Mouse (Mus musculus): Measurements from ENCODE around the gene Gnpat. TPM values are rescaled to one million over a fixed set of nuclear protein-coding genes. Genes with fewer than 3 reads are reported as not detected.

Gene Gnpat
- total RNA-seq, 2 experiments from 2014 or later = 112 to 115 TPM

DNA sequence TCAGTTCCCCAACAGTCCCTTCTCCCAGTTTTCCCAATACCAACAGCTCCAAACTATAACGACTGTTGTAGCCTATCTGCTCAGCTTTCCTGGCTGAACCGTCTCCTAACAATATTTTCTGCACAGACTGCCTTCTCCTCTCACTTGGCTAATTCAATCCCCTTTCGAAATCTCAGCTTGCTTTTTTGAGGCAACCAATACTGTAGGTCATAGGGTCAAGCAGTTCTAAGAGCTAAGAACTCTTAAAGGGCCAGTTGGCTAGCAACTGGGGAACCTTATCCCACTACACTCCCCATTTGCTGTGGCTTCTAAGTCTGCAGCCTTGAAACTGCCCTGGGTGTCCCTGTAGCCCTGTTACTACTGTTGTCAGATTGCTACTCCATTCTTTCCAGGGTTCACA lies 17.7 kb upstream of the Gnpat start:
- DNase-seq = no peak

DNA sequence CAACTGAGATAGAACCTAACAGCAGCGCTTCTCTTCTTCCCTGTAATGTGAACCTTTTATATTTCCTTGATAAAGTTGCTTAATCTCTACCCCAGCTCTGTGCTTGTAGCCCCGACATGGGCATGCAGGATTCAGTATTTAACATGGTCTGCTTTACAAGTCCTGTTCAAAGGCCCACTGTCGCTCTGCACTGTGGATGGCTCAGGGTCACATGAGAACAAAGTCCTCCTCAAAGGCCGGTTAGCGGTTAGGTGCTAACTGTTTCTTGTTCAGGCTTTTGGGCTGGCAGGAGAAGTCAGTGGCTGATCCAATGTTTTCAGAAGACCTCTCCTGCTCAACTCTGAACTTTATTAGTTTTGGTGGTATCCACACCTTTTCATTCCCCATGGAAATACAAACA lies 17.3 kb upstream of the Gnpat start:
- DNase-seq = no peak

DNA sequence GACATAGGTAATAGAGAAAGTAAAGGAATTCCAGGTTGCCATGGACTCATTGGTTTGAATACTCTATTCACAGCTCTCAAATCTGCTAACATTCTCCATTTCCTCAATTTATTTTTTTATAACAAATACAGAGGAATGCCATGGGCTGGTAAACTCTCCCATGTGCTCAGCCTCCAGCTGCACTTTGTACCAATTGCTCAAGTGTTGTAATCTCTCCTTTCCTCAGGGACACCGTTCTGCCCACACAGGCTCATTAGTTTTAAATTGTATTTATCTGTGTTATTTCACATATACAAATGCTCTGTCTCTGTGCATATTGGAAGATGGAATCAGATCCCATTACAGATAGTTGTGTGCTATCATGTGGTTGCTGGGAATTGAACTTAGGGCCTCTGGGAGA lies 9.3 kb upstream of the Gnpat start:
- DNase-seq = no peak

DNA sequence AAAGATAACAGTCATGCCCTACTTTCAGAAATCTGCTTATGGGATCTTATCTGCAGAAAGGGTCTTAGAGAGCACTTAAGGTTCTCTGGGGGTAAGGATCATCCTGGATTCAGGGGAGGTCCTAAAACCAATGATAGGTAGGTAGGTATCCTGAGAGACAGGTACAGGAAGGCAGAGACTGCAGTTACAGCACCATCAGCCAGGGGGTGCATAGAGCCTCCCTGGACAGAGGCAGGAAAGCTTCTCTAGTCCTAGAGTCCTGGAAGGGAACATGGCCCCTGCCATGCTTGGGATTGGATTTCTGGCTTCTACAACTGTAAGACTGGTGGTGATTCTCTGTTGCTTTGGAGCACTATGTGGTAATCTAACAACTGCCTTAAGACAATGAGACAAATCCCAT lies 3.4 kb upstream of the Gnpat start:
- peak; percentile 33 for DNase-seq

DNA sequence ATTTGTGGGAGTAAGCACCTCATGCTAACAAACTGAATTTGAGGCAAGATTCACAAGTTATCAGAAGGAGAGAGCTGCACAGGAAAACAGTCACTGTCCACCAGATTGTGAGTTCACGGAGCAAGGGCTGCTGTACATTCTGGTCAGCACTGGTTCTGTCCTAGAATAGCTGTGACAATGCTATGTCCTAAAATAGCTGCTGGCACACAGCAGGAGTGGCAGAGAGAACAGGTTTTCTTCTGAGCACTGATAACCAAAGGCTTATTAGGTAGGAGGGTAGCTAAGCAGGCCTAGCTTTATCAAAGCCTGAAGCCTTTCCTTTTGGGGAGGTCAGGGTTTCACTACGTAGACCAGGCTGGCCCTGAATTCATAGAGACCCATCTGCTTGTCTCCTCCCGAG lies 2.6 kb upstream of the Gnpat start:
- DNase-seq = peak; percentile 44

DNA sequence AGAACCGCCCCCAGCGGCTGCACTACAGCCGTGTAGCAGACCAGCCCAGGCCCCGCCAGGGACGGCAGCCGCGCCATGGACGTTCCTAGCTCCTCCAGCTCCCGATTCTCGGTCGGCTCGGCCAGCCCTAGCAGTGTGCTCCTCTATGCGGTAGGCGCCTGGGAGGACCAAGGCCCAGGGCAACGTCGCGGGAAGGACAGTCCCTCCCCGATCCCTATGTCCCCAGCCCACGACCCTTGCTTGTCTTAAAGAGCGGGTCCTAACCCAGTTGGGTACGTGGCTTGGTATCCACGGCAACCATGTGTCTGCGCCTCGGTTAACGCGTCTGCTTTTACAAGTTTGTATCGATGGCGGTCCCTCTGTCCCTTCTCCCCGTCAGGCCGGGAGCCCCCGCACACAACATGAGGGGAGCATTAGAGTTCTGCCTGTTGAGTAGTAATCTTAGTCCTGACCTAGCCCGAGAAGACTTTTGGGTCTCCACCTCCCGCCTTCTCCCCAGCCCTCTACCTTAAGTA lies 387 bp downstream of the Gnpat start:
- DNase-seq = no peak

DNA sequence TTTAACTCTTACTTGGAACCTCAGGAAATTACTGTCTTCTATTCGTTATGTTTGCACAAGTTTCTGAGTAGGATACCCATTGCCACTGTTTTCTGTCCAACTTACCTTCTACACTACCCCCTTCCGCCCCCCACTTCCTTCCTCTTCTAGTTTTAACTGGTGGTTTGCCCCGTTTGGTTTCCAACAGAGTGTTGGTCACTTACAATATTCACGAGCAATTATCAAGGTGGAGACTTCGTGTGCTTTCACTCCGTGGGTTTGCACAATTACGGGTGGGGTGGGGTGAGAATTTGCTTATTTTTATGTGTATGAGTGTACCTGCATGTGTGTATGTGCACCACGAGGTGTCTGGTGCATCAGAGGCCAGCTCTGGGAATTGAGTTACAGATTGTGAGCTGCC lies 896 bp downstream of the Gnpat start:
- DNase-seq = no peak

DNA sequence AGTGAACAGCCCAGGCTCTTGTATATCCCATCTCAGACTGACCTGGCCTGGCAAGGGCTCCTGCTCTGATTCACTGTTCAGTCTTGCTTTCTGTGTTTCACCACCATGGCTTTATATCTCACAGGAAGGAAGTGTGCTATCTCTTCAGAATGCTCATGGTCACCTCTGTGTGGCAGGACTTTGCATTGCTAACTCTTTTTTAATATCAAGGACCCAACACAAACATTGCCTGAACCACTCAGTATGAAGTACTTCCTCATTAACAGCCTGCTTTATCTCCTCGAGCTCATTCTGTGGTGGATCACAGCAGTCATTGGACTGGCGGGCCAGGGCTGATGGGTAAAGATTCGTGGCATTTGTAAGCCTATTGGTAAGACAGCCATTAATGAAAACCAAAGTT lies 3.8 kb downstream of the Gnpat start:
- DNase-seq = no peak

DNA sequence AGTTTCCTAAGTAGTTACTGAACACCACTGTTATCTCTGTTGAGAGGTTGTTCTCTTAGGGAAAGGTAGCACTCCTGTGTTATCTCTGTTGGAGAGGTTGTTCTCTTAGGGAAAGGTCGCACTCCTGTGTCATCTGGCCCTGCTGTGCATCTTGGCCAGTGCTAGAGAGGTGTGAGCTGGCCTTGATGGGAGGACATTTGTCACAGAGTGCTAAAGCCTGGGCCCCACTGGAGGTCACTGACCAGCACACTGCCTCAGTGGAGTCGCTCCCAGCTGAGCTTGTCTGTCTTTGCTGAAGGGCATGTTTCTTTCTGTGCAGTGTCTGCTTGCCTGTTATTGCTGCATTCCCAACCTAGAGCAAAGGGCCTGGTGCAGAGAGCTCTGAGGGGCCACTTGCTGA lies 4.3 kb downstream of the Gnpat start:
- no peak for DNase-seq

DNA sequence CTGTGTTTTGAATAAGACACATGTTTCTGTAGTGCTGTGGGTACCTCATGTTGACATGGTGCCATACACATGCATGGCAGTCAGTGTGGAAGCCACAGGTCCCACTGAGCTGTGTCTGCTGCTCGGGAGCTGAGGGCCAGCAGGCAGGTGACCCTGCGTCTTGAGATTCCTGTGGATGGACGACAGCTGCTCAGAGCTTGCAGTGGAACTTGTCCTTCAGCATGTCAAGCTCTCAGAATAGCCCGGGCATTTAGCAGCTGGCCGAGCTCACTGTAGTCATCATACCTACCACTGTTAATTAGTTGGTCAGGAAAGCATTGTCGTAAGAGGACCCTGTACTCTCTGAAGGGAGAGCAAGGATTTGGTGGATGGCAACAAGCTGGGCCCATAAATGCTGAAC lies 6.9 kb downstream of the Gnpat start:
- DNase-seq = no peak

DNA sequence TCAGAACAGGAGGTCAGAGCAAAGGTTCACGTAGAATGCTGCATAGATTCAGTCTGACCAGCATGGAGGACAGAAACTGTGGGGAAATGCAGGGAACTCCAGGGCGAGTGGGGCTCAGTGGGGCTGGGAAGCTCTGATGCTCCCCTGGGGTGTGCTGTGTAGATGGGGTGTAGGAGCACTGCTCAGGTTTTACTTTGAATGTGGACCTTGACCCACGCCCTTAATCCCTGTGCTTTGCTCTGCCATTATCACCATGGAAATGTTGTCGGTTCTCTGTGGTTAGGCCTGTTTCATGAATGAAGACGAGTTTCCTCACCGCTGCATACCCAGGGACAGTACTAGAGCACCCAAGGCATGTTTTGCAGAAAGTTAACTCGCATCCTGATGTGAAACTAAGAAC lies 8.6 kb downstream of the Gnpat start:
- DNase-seq = no peak

DNA sequence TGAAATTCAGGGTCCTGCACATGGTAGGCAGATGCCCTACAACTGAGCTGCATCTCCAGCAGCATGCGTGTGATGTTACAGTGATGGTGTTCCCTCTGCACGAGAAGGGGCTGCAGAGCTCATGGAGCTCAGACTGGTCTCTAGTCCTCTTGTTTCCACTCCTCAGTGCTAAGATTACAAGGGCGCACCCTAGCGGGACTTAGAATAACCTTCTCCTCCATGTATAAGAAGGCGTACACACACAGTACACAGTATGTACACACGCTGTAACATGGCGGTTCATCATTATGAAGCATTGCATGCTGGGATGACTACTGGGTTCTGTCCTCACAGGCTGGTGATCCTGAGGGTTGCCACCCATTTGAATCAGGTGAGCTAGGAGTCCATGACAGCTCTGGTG lies 9.2 kb downstream of the Gnpat start:
- DNase-seq = no peak

DNA sequence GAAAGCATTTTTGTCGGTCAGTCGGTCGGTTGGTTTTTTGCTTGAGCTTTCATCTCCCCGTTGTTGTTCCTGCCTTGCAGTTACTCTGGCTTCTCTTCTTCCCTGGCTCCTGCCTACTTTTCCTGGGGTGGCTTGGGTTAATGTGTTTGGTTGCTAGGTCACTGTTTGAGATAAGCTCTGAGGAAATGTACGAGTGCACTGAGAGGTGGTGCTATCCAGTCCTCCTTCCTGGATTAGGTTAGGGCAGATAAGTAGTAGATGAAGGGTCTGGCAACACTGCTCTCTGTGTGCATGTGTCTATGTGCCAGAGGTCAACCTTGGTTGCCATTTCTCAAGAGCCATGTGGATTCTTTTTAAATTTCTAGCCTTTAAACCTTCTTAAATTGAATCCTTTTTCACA lies 9.9 kb downstream of the Gnpat start:
- DNase-seq = no peak

DNA sequence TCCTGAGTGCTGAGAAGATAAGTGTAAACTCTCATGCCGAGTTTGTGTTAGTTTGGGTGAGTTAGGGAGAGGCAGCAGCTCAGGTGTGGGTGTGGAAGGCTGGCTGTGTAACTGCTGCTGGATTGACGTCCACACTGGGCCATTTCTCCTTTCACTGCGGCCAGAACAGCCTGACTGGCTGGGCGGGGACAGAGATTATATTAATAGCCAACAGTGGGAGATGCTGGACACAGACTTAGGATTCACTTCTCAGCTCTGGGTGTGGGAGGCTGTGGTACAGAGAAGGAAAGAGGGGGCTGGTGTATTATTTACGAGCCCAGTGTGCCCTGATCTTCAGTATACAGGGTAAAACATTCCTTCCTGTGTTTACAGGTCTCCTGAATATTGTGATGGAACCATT lies 15.3 kb downstream of the Gnpat start:
- DNase-seq = no peak

DNA sequence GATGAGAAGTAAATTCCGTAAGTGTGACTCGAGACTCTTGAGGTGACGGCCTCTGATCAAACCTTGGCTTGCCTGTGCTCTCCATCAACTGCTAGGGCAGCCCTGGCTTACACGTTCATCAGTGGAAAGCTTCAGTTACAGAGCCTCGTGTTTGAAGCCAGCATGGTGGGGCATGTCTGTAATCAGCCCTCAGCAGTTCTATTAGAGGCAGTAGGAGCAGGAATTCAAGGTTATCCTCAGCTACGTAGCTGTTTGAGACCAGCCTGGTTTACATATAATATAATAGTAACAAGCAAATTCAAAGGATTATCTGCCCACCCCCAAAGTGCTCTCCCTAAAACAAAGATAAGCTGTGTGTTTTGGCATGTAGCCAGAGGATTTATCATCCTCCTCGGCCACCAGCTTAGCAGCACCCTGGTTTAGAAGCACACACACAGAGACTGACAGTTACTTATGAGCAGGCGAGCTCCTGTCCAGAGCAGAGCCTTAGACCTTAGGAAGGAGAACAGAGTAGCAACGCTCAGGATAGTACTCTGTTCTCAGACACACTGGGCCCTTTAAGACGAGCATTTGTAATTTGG lies 16.2 kb downstream of the Gnpat start:
- no peak for DNase-seq

DNA sequence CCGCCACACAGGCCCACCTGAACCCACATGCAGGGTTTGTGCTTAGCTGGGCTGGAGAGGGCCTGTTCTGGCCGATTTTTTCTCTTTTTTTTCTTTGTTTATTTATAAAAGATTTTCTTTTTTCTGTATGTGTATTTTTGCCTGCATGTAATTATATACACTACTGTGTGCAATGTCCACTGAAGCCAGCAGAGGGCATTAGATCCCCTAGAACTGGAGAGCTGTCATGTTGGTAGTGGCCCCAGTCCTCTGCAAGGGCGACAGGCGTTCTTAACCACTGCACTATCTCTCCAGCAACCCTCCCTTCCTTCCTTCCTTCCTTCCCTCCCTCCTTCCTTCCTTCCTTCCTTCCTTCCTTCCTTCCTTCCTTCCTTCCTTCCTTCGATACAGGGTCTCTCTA lies 25.6 kb downstream of the Gnpat start:
- DNase-seq = no peak

DNA sequence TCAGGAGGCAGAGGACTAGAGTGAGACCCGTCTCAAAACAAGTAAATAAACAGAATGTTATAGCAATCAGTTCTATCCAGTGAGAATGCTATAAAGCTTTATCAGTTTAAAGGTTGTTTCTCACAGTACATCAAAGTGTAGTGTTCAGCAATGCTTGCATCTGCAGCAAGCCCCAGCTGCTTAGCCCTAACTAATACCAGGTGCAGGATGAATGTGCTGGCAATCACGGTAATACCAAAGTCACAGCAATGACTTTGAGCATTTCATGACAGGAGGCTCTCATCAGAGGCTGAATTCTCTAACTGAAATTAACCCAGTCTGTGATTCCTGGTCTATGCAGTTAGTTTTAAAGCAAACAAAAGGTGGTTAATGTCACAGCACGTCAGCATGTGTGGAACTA lies 29.8 kb downstream of the Gnpat start:
- DNase-seq = no peak

DNA sequence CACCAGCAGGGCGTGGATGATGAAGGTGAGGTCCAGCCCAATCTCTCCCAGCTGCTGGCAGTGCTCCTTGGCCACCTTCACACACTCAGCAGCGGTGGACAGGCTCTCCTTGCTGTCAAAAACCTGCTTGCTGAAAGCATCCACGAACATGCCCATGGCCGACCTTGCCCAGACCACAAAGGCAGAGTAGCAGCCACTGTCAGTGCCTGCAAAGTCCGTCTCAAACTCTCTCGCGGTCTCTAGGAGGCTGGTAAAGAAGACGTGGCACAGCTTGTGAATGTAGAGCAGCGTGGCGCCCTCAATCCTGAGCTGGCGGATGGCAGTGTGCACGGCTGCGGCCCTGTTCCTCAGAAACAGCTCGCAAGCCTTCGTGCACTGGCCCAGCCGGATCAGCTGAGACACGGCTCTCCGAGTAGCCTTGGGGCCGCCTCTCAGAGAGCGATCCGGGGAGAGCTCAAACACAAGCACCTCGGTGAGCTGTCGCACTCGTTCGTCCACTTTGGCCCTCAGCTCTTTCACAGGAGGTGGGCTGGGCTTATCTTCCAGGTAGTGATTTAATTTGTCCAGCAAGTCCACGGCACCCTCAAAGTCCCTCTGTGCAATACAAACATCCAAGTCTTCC lies 33.3 kb downstream of the Gnpat start:
- DNase-seq = peak; percentile 23

DNA sequence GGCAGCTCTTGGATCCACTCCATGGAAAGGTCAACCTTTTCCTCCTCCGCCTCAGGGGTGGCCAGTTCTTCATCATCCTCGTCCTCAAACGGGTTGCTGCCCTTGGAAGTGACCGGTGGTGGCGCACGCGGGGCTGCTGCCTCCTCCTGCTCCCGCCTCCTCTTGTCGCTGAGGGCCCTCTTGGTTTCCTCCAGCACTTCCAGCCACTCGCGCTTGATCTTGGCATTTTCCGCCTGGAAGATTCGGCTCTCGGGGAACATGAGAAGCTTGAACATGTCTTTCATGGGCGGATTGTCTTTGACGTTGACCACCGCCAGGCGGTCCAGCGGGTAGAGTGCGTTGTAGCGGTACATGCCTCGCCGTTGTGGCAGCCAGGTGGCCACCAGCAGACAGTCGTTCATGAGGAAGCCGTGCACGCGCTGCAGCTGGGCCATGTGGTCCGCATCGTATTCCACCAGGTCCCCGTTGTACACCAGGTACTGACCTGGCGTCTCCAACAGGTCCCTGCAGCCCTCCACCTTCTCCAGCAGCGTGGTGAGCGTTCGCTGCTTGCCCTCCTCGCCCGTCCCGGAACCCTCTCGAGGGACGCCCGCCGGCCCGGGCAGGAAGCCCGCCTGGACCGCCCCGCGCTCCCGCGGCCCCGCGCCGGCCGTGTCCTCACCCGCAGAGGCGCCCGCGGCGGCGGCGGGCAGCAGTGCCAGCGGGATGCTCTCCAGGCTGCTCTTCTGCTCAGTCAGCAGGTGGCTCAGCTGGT lies 34.0 kb downstream of the Gnpat start:
- peak; percentile 83 for DNase-seq

DNA sequence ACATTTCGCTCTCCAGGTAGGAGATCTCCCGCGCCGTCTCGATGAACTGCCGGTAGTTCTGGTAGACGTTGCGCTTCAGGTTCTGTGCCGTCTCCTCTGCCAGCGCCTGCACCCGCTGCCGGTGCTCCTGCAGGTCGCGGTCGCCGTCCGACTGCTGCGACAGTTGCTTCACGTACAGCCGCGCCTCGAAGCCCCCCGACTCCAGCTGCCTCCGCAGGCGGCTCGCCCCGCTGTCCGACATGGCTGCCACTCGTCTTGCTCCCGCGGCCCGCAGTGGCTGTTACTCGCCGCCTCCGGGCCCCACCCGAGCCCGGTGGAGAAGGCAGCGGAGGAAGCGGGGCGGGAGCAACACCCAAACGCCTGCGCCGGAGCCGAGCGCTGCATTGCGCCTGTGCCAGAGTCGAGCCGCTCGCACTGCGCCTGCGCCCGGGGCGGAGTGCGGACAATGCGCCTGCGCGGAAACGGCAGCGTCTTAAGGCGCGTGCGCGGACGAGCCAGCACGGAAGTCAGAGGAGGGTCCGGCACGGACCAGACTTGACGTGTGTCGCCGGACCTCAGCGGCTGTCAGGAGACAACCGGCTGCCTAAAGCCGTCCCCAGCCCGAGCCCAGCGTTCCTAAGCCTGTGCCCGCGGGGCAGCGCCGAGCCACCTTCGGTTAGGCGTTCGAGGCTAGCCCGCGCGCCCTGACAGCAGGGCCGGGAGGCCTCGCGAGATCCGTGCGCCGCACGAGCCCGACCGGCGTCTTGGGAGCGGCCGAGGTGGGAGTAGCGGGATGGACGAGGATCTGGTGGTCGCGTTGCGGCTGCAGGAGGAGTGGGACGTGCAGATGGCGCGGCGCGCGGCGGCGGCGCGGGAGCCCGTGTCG lies 34.8 kb downstream of the Gnpat start, which contains the start of the genes Exoc8 and Sprtn:
Gene Exoc8, minus strand, starts transcription at position 320 of the 865 bp plus-strand sequence.
Gene Sprtn, plus strand, starts transcription at position 501 of the 865 bp plus-strand sequence.
- DNase-seq = peak; percentile 99

DNA sequence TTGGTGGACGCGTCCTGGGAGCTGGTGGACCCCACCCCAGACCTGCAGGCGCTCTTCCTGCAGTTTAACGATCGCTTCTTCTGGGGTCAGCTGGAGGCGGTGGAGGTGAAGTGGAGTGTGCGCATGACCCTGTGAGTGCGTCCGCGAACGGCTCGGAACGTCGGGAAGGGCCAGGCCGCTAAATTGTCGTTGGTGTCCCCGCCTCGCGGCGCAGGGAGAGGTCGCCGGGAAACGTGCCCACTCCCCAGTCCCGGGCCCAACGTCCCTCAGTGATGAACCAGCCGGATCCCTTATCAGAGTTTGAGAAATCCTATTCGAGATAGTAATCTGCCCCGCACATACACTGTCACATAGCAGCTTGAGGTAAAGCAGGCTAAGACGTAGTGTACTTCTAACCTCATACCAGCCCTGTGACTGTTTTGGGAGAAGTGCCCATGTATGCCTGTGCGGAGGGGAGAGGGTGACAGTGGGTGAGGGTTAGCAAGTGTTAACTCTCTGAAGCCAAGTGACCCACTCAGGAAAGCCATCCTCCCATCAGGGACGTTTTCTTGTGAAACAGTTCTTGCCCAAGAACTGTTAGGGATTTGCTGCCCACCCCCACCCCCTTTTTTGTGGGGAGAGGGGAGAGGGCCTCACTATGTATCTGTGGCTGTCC lies 35.5 kb downstream of the Gnpat start:
- no peak for DNase-seq

DNA sequence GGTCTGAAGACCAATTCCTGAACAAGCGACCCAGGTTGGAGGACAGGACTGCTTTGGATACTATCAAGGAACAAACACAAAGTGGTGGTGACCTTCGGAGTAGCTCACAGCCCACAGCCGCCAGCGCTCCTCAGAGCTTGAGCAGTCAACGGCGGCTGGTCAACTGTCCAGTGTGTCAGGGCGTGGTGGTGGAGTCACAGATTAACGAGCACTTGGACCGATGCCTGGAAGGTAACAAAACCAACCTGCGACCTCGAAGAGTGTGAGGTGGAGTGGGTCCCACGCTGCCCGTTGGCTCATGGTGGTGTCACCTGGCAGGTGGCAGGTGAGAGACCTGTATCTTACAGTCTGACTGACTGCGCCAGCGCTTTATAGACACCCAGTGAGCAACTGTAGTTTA lies 40.4 kb downstream of the Gnpat start:
- no peak for DNase-seq

Data from heart, postnatal 4 days (tissue).